Mouse (Mus musculus) olfactory bulb, adult 2 months (tissue): ENCODE measurements around the gene Sh3bp2. TPM values are rescaled to one million over a fixed set of nuclear protein-coding genes. Genes with fewer than 3 reads are reported as not detected.
"Not testable (repeated sequence)": the region's sequence is repeated elsewhere in the genome, so short reads cannot be mapped to it uniquely, and the experiment has no call there.

Experiments
- H3K27ac ChIP-seq: fragments of 200-500 bp; 2 replicates; pipeline ENCODE4 v1.5.1; 2012; ENCODE audit warnings: low read depth, low read length; ENCODE audit not compliant: insufficient read depth
- H3K4me1 ChIP-seq: fragments of 200-500 bp; 2 replicates; pipeline ENCODE4 v1.6.1; 2012; ENCODE audit warnings: low read length; ENCODE audit not compliant: control insufficient read depth, insufficient read depth
- H3K4me3 ChIP-seq: fragments of 200-500 bp; 2 replicates; pipeline ENCODE4 v1.5.1; 2012; ENCODE audit warnings: mild to moderate bottlenecking, low read depth, low read length, moderate library complexity; ENCODE audit not compliant: insufficient read depth
- CTCF ChIP-seq: fragments of 200-500 bp; IDR thresholded peaks from 2 replicates; pipeline ENCODE4 v1.5.1; 2012; ENCODE audit warnings: low read depth, mild to moderate bottlenecking, low read length, moderate library complexity; ENCODE audit not compliant: insufficient read depth
- POLR2A ChIP-seq: fragments of 200-500 bp; IDR thresholded peaks from 2 replicates; pipeline ENCODE4 v1.6.1; 2012; ENCODE audit warnings: mild to moderate bottlenecking, low read depth, low read length, moderate library complexity; ENCODE audit not compliant: insufficient read depth
- WGBS: fragments of 180-500 bp; shearing (Covaris S2); methylation state at CpG from one replicate; pipeline ENCODE4 v1.1.7; 2018; 5-methylcytosine and 5-hydroxymethylcytosine counted together
- polyA plus RNA-seq: library from polyadenylated mRNA; stranded (reverse); fragments of >200 nt; gene quantifications from 2 replicates; pipeline ENCODE4 v1.2.4, GENCODE M21; 2012; ENCODE audit warnings: low replicate concordance; ENCODE audit not compliant: missing spikeins, insufficient read depth, insufficient read length

Sh3bp2 gene
- polyA plus RNA-seq, 1 experiment, result not detected

- no peak overlapping the region for H3K27ac ChIP-seq
- TF ChIP-seq POLR2A, result no peak
- no peak for TF ChIP-seq CTCF
These were observed 21.8 kb downstream of the Sh3bp2 start for GRCm38 (mm10) chr5:34547410-34547809.

GRCm38 (mm10) chr5:34549135-34549482 is 23.5 kb downstream of the Sh3bp2 start:
- 38% methylated on average over 8 of the region's 8 CpGs for WGBS
- TF ChIP-seq POLR2A, result no peak
- no peak for TF ChIP-seq CTCF
- no peak overlapping the region for H3K27ac ChIP-seq
- peaks cover 20% of the 10 kb centered on the region for H3K4me1 ChIP-seq
- H3K4me3 ChIP-seq, result peak overlapping the region; percentile 61

More at GRCm38 (mm10) chr5:34547410-34547809, 21.8 kb downstream of the Sh3bp2 start:
- Histone ChIP-seq H3K4me3 (no peak overlapping the region), H3K4me1 (peaks cover 20% of the 10 kb centered on the region)

DNA sequence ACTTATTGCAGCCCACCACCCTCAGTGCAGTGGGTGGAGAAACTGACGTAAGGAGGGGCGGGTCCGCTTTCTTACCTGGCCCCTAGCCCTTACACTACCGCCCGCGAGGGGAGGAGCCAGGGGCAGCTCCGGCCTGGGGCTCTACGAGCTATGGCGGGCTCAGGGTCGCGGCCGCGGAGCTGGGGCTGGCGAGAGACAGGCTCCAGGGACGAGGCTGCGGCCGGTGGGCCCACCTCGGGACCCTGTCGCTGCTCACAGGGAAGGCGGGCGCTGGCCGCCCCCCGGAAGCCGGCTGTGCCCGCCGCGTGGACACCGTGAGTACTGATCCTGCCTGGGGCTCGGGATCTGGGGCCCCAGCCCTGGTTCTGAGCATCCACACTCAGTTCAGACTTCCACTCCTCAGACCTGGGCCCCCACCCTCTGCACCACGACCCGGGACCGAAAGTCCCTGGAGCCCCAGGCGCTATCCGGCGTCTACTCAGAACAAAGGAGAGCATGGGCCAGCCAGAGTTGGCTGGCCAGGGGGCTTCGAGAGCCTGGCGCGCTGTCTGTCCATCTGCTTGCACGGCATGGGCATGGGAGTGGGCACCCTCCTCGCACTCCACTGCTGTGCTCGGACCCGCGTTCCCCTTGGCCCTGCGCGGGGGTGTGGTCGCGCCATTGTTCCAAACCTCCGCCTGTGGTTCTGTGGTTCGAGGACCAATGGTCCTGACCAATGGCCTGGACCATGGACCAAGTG is 24.0 kb downstream of the Sh3bp2 start:
- WGBS, result 2% methylated on average over 49 of the region's 49 CpGs
- no peak for TF ChIP-seq POLR2A
- peak; percentile 7; the same call in 1 of the 2 replicates for TF ChIP-seq CTCF
- H3K27ac ChIP-seq, result no peak overlapping the region

DNA sequence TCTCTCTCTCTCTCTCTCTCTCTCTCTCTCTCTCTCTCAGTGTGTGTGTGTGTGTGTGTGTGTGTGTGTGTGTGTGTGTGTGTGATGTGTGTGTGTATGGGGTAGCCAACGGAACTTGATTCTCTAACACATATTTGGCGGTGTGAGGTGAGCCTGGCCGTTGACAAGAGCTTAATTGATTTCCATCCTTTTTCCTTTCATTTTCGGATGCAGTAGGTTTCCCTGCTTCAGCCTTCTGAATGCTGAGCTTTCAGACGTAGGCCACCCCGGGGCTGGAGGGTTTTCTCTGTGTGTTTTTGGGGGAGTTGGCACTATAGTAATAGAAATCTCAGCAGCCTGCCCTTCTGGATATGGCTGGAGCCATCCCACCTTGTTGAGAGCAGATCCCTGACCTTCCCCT is 24.6 kb downstream of the Sh3bp2 start:
- peak overlapping the region; percentile 61 for H3K4me3 ChIP-seq
- H3K27ac ChIP-seq, result no peak overlapping the region
- WGBS, result 26% methylated on average over 6 of the region's 6 CpGs
- TF ChIP-seq CTCF (no peak), POLR2A (no peak)
- peaks cover 20% of the 10 kb centered on the region for H3K4me1 ChIP-seq

More for the DNA sequence above, 24.0 kb downstream of the Sh3bp2 start:
- Histone ChIP-seq H3K4me1 (peaks cover 20% of the 10 kb centered on the region), H3K4me3 (peak overlapping the region; percentile 61)

DNA sequence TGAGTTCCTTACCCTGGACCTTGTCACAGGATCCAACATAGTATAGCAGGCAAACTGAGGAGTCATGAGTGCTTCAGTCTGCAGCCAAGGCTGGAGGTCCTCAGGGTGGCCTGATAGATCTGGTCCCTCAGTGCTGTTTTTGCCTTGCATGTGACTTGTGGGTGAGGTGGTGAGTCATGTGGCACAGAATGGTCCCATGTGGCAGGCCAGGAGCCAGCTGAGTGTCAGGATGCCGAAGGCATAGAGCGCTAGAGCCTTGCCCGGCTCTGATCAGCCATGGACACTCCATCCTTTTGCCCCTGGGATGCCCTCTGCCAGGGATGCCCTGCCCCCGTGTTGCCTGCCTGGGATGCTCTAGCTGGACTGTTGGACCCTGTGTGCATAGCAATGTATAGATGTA is 26.2 kb downstream of the Sh3bp2 start:
- TF ChIP-seq CTCF (no peak), POLR2A (no peak)
- H3K4me3 ChIP-seq, result no peak overlapping the region
- peaks cover 20% of the 10 kb centered on the region for H3K4me1 ChIP-seq
- H3K27ac ChIP-seq, result no peak overlapping the region
- WGBS, result 75% methylated on average over 4 of the region's 4 CpGs

- no peak for TF ChIP-seq POLR2A
- TF ChIP-seq CTCF, result no peak
- Histone ChIP-seq H3K4me1 (peaks cover 6% of the 10 kb centered on the region), H3K27ac (no peak overlapping the region), H3K4me3 (no peak overlapping the region)
- WGBS, result 86% methylated on average over 1 of the region's 1 CpGs
These were observed 38.2 kb downstream of the Sh3bp2 start for GRCm38 (mm10) chr5:34563854-34564253.

- 93% methylated on average over 4 of the region's 4 CpGs for WGBS
These were observed 38.7 kb downstream of the Sh3bp2 start for GRCm38 (mm10) chr5:34564291-34564690.

DNA sequence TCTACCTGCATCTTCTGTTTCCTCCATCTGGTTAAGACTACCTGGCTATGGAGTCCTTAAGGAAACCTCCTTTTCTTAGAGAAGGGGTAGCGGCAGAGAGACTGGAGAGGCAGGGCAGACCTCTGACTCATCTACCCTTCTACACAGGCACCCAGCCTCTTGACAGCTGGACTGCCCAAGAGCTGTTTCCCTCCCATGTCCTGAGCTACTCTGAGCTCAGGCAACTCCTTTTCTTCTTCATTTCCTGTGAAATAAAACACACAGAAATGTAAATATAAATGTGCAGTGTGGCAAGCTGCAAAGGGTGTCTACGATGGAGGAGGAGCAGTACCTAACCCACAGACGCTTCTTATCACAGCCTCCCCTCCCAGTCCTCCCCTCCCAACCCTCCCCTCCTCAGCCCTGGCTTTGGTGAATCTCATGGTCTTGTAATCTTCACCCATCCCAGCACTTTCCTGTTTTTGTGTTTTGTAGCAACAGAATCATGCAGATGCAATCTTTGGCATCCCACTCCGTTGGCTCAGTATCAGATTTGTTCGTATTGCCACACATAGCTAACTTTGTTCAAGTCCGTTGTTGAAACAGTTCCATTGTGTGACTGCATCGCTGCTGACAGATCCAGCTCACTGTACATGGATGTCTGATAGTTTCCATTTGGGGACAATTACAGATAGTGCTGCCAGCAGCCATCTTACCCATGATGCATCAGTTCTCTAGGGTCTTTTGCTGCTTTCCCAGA is 40.1 kb downstream of the Sh3bp2 start:
- TF ChIP-seq CTCF (no peak), POLR2A (no peak)
- Histone ChIP-seq H3K27ac (peak overlapping the region; percentile 42), H3K4me1 (peaks cover 6% of the 10 kb centered on the region), H3K4me3 (no peak overlapping the region)
- 15% methylated on average over 7 of the region's 7 CpGs for WGBS

More at GRCm38 (mm10) chr5:34564291-34564690, 38.7 kb downstream of the Sh3bp2 start:
- Histone ChIP-seq H3K4me3 (no peak overlapping the region), H3K4me1 (peaks cover 6% of the 10 kb centered on the region), H3K27ac (no peak overlapping the region)
- TF ChIP-seq CTCF (no peak), POLR2A (no peak)

GRCm38 (mm10) chr5:34571551-34571950 is 45.9 kb downstream of the Sh3bp2 start:
- H3K4me3 ChIP-seq, result no peak overlapping the region
- no peak for TF ChIP-seq CTCF
- TF ChIP-seq POLR2A, result no peak
- no peak overlapping the region for H3K27ac ChIP-seq
- peaks cover 3% of the 10 kb centered on the region; the same call in 1 of the 2 replicates for H3K4me1 ChIP-seq
- 88% methylated on average over 3 of the region's 3 CpGs for WGBS

- WGBS, result 55% methylated on average over 4 of the region's 4 CpGs
- peak overlapping the region; percentile 81; the same call in 1 of the 2 replicates for H3K4me3 ChIP-seq
- not testable (repeated sequence) for H3K4me1 ChIP-seq, H3K27ac ChIP-seq
These were observed 46.9 kb downstream of the Sh3bp2 start for GRCm38 (mm10) chr5:34572568-34572967.
